Mouse (Mus musculus): ENCODE results near the gene Olfr374. TPM values are rescaled to one million over a fixed set of nuclear protein-coding genes. Genes with fewer than 3 reads are reported as not detected.

Gene Olfr374
- polyA plus RNA-seq, 1 experiment from 2014 or later, result 0.08 TPM

DNA sequence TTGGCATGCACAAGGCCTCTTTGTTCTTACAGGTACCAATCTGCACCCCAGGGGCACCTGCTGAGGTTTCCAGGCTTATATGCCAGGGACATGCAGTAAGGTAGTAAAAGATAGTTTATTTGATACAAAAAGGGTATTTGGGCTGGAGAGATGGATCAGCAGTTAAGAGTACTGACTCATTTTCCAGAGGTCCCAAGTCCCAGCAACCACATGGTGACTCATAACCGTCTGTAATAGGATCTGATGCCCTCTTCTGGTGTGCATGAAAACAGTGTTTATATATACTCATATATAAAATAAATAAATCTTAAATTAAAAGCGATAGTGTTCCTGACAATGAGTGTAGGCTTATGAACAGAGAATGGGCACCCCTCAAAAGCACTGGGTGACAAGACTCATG is 51.3 kb downstream of the Olfr374 start:
- 84% methylated on average over 2 of the region's 2 CpGs for WGBS
- Histone ChIP-seq H3K9me3 (no peaks in the 10 kb centered on the region), H3K4me3 (no peak overlapping the region), H3K9ac (no peak overlapping the region), H3K4me1 (peaks cover 15% of the 10 kb centered on the region), H3K36me3 (peaks cover 12% of the 10 kb centered on the region; the same call in 1 of the 2 replicates), H3K27ac (no peak overlapping the region), H3K27me3 (no peaks in the 10 kb centered on the region), H3K4me2 (replicated peaks) (no peak overlapping the region)
- ATAC-seq (ENCODE audit: insufficient number of reproducible peaks, insufficient read depth, low FRiP score, low TSS enrichment), result no peak

DNA sequence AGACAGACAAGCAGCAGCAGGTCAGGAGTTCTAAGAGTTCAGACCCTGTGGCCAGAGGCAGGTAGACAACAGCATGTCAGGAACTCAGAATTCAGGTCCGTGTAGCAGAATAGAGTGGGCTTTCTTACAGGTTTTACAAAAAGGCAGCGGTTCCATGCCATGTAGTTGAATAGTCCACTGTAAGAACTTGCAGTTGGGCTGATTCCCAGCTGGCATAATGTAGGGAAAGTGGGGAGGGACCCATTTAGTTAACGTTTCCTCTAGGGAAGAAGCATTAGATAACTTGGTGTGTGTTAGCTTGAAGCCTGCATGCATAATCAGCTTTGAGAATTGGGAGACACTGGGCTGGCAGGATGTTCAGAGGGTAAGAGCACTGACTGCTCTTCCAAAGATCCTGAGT is 51.9 kb downstream of the Olfr374 start:
- Histone ChIP-seq H3K27ac (no peak overlapping the region), H3K4me3 (no peak overlapping the region), H3K4me1 (peaks cover 15% of the 10 kb centered on the region), H3K9ac (no peak overlapping the region), H3K9me3 (no peaks in the 10 kb centered on the region), H3K4me2 (replicated peaks) (no peak overlapping the region), H3K27me3 (no peaks in the 10 kb centered on the region), H3K36me3 (peaks cover 5% of the 10 kb centered on the region; the same call in 1 of the 2 replicates)
- ATAC-seq (ENCODE audit: insufficient number of reproducible peaks, insufficient read depth, low FRiP score, low TSS enrichment), result no peak
- WGBS, result 82% methylated on average over 3 of the region's 3 CpGs

DNA sequence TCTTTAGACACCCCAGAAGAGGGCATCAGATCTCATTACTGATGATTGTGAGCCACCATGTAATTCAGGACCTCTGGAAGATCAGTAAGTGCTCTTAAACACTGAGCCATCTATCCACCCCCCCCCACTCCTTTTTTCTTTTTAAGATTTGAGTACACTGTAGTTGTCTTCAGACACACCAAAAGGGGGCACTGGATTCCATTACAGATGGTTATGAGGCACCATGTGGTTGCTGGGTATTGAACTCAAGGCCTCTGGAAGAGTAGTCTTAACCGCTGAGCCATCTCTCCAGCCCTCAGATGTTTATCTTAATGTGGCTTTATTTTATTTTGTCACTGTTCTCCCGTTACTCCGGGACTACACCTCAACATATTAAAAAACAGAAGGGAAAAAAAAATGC is 53.2 kb downstream of the Olfr374 start:
- no peaks in the 10 kb centered on the region for H3K27me3 ChIP-seq
- 81% methylated on average over 3 of the region's 3 CpGs for WGBS
- no peak overlapping the region for H3K9ac ChIP-seq
- no peak overlapping the region for H3K27ac ChIP-seq
- H3K9me3 ChIP-seq, result no peaks in the 10 kb centered on the region
- peaks cover 8% of the 10 kb centered on the region; the same call in 1 of the 2 replicates for H3K36me3 ChIP-seq
- peak overlapping the region; percentile 97 for H3K4me3 ChIP-seq
- ATAC-seq (ENCODE audit: insufficient number of reproducible peaks, insufficient read depth, low FRiP score, low TSS enrichment), result no peak
- peaks cover 15% of the 10 kb centered on the region for H3K4me1 ChIP-seq
- H3K4me2 ChIP-seq (replicated peaks), result peak overlapping the region; percentile 48

DNA sequence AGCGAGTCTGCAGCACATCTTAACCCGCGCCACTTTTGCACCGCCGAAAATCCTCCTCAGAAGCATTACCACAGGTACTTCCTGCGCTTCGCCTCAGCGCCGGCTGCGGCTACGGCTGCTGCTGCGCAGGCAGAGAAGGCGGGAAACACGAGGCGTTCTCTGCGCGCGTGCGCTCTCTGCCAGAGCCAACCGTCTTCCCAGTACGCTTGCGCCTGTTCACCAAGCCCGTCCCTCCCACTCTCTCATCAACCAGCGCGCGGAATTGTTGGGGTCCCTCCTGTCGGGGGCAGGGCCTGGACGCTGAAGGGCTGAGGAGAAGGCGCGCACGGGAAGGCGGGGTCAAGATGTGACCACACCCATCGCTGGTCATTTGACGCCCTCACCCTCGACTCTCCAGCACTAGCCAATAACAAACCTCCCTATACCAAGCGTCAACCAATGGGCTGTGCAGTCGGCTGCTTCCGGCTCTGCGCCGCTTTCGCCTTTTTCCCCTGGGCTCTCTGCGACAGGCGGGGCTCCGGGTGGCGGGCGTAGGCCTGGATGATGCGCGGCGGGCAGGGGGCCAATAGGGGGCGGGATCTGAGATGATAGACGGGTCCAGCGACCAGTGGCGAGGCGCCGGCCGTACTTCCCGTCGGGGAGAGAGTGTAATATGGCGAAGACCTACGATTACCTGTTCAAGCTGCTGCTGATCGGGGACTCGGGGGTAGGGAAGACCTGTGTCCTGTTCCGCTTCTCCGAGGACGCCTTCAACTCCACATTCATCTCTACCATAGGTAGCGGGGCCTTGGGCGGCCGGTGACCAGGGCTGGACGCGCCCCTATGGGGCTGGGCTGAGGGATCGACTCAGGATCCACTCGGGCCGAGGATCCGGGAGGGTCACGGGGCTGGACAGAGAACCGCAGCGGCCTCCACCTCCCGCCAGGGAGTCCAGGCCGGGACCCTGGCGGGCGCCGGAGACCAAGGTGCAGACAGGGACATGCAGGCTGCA is 54.2 kb downstream of the Olfr374 start, which contains the start of gene Rab8a:
TSS of gene Rab8a (plus strand) at position 494 of the 991 bp plus-strand sequence.
- under 1% methylated on average over 82 of the region's 82 CpGs for WGBS
- Histone ChIP-seq H3K9me3 (no peaks in the 10 kb centered on the region), H3K4me3 (peak within 1 kb of the TSS; percentile 97), H3K9ac (peak within 1 kb of the TSS; percentile 92), H3K36me3 (peaks cover 9% of the 10 kb centered on the region; the same call in 1 of the 2 replicates), H3K4me2 (replicated peaks) (peak within 1 kb of the TSS; percentile 96), H3K4me1 (peaks cover 15% of the 10 kb centered on the region), H3K27ac (peak within 1 kb of the TSS; percentile 75), H3K27me3 (no peaks in the 10 kb centered on the region)
- ATAC-seq (ENCODE audit: insufficient number of reproducible peaks, insufficient read depth, low FRiP score, low TSS enrichment), result peak; percentile 99

DNA sequence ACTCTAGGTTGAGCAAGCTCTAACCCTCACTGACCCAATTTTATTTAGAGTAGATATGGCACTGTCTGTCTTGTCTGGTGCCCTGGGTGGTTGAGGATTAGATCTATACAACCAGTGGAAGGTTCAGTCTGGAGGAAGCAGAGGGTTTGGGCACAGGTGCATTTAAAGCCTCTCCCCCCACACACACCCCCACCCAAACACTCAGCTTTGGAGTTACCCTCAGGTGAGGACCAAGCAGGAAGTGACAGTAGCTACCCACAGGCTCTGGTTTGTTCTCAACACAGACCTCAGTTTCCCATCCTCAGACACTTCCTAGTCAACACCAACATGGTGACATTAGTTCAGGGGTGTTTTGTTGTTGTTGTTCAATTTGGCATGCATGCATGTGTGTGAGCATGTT is 56.0 kb downstream of the Olfr374 start:
- Histone ChIP-seq H3K9ac (no peak overlapping the region), H3K27me3 (no peaks in the 10 kb centered on the region), H3K4me1 (peaks cover 15% of the 10 kb centered on the region), H3K4me3 (no peak overlapping the region), H3K4me2 (replicated peaks) (no peak overlapping the region), H3K36me3 (peaks cover 17% of the 10 kb centered on the region), H3K9me3 (no peaks in the 10 kb centered on the region), H3K27ac (no peak overlapping the region)
- no peak for ATAC-seq (ENCODE audit: insufficient number of reproducible peaks, insufficient read depth, low FRiP score, low TSS enrichment)

Other genes starting within 250 kb of the Olfr374 start
- gene Zfp709, start 225.0 kb upstream of the Olfr374 start, polyA plus RNA-seq (2016; fragmentation: Nextera tagmentation; extraction: Ambion mirVana), result 8.1 and 8.5 TPM in 2 replicates
- gene Zfp882, start 198.4 kb upstream of the Olfr374 start, polyA plus RNA-seq (2016; fragmentation: Nextera tagmentation; extraction: Ambion mirVana), result 10.7 and 11.4 TPM in 2 replicates
- gene Zfp617, start 198.4 kb upstream of the Olfr374 start, polyA plus RNA-seq (2016; fragmentation: Nextera tagmentation; extraction: Ambion mirVana), result 30.5 and 31.9 TPM in 2 replicates
- gene Zfp961, start 156.0 kb upstream of the Olfr374 start, polyA plus RNA-seq (2016; fragmentation: Nextera tagmentation; extraction: Ambion mirVana), result 20.7 and 24.4 TPM in 2 replicates
- 1.0 and 1.2 TPM in 2 replicates for gene Cyp4f18, start 97.4 kb upstream of the Olfr374 start, polyA plus RNA-seq (2016; fragmentation: Nextera tagmentation; extraction: Ambion mirVana)
- not detected in 2 replicates for gene Olfr372, start 65.8 kb upstream of the Olfr374 start, polyA plus RNA-seq (2016; fragmentation: Nextera tagmentation; extraction: Ambion mirVana)
- gene Olfr373, start 23.9 kb upstream of the Olfr374 start, polyA plus RNA-seq (2016; fragmentation: Nextera tagmentation; extraction: Ambion mirVana), result not detected in 2 replicates
- gene Tpm4, start 27.9 kb downstream of the Olfr374 start, polyA plus RNA-seq (2016; fragmentation: Nextera tagmentation; extraction: Ambion mirVana), result 627 and 659 TPM in 2 replicates
- 120 and 123 TPM in 2 replicates for gene Rab8a, start 54.2 kb downstream of the Olfr374 start, polyA plus RNA-seq (2016; fragmentation: Nextera tagmentation; extraction: Ambion mirVana)
- not detected in 2 replicates for gene Hsh2d, start 82.6 kb downstream of the Olfr374 start, polyA plus RNA-seq (2016; fragmentation: Nextera tagmentation; extraction: Ambion mirVana)
- not detected in 2 replicates for gene Cib3, start 105.8 kb downstream of the Olfr374 start, polyA plus RNA-seq (2016; fragmentation: Nextera tagmentation; extraction: Ambion mirVana)
- not detected in 2 replicates for gene Gm11034, start 106.6 kb downstream of the Olfr374 start, polyA plus RNA-seq (2016; fragmentation: Nextera tagmentation; extraction: Ambion mirVana)
- gene Fam32a, start 112.7 kb downstream of the Olfr374 start, polyA plus RNA-seq (2016; fragmentation: Nextera tagmentation; extraction: Ambion mirVana), result 73.3 and 77.0 TPM in 2 replicates
- gene Ap1m1, start 133.0 kb downstream of the Olfr374 start, polyA plus RNA-seq (2016; fragmentation: Nextera tagmentation; extraction: Ambion mirVana), result 135 TPM in 2 replicates
- gene Gm10282, start 198.2 kb downstream of the Olfr374 start, polyA plus RNA-seq (2016; fragmentation: Nextera tagmentation; extraction: Ambion mirVana), result 24.1 and 29.1 TPM in 2 replicates
- gene Klf2, start 212.0 kb downstream of the Olfr374 start, polyA plus RNA-seq (2016; fragmentation: Nextera tagmentation; extraction: Ambion mirVana), result 7.0 and 9.3 TPM in 2 replicates

Data from embryonic facial prominence, embryonic 12.5 days (tissue).